Mouse (Mus musculus) liver, embryonic 11.5 days (tissue): Measurements from ENCODE around the gene Flt3. TPM values are rescaled to one million over a fixed set of nuclear protein-coding genes. Genes with fewer than 3 reads are reported as not detected.
A peak's percentile ranks its signal among the peaks of the same experiment; 100 is the strongest.

Experiments
- ATAC-seq: fragments of 200-750 bp; cut with Nextera tagmentation; replicated peaks from 2 replicates; pipeline ENCODE4 v1.8.0; 2017; ENCODE audit warnings: moderate number of reproducible peaks, mild to moderate bottlenecking, moderate TSS enrichment, moderate library complexity; ENCODE audit not compliant: low FRiP score
- DNase-seq: peaks from one replicate; pipeline ENCODE4 v3.0.0-alpha.2; 2017; ENCODE audit warnings: low spot score
- H3K27ac ChIP-seq: fragments of 300-500 bp; sonication (generic); 2 replicates; pipeline ENCODE4 v1.5.1; 2014; ENCODE audit warnings: mild to moderate bottlenecking, low read depth, low read length, control low read depth
- H3K27me3 ChIP-seq: fragments of 300-500 bp; sonication (generic); replicated peaks from 2 replicates; pipeline ENCODE4 v1.6.1; 2014; ENCODE audit warnings: low read length, mixed read lengths; ENCODE audit not compliant: control insufficient read depth, insufficient read depth
- H3K36me3 ChIP-seq: fragments of 300-500 bp; sonication (generic); 2 replicates; pipeline ENCODE4 v1.6.1; 2014; ENCODE audit warnings: mild to moderate bottlenecking, low read length, moderate library complexity, mixed read lengths; ENCODE audit not compliant: control insufficient read depth, insufficient read depth
- H3K4me1 ChIP-seq: fragments of 300-500 bp; sonication (generic); replicated peaks from 2 replicates; pipeline ENCODE4 v1.6.1; 2014; ENCODE audit warnings: low read length, mixed read lengths; ENCODE audit not compliant: control insufficient read depth, insufficient read depth
- H3K4me2 ChIP-seq: fragments of 300-500 bp; sonication (generic); 2 replicates; pipeline ENCODE4 v1.6.1; 2014; ENCODE audit warnings: mild to moderate bottlenecking, control low read depth, moderate library complexity
- H3K4me3 ChIP-seq: fragments of 300-500 bp; sonication (generic); 2 replicates; pipeline ENCODE4 v1.5.1; 2014; ENCODE audit warnings: low read depth, low read length, control low read depth
- H3K9ac ChIP-seq: fragments of 300-500 bp; sonication (generic); 2 replicates; pipeline ENCODE4 v1.6.1; 2014; ENCODE audit warnings: low read depth, low read length, control low read depth
- H3K9me3 ChIP-seq: fragments of 300-500 bp; sonication (generic); 2 replicates; pipeline ENCODE4 v1.6.1; 2016; ENCODE audit warnings: low read length, inconsistent platforms, mixed read lengths; ENCODE audit not compliant: control insufficient read depth
- WGBS: fragments of 180-500 bp; shearing (Covaris S2); extraction: QIAGEN DNeasy Blood & Tissue Kit; methylation state at CpG from one replicate; pipeline ENCODE4 v1.1.7; 2014; 5-methylcytosine and 5-hydroxymethylcytosine counted together
- polyA plus RNA-seq: library from polyadenylated mRNA; unstranded; fragments of >200 nt; fragmentation: Nextera tagmentation; extraction: Ambion mirVana; gene quantifications from 2 replicates; pipeline ENCODE4 v1.2.1, GENCODE M21; 2014

Flt3 gene
- polyA plus RNA-seq, 1 experiment from 2014 or later, result 1.8 TPM

GRCm38 (mm10) chr5:147305856-147306637 is 94.2 kb downstream of the Flt3 start:
- Histone ChIP-seq H3K4me2 (peak overlapping the region; percentile 11; the same call in 1 of the 2 replicates), H3K9me3 (no peaks in the 10 kb centered on the region), H3K4me3 (0 out of 2 replicates have a peak overlapping the region, but pooled peaks have one; percentile 11), H3K36me3 (no peaks in the 10 kb centered on the region), H3K27ac (no peak overlapping the region), H3K4me1 (no peaks in the 10 kb centered on the region; the same call in none of the 2 replicates), H3K9ac (no peak overlapping the region), H3K27me3 (peaks cover 100% of the 10 kb centered on the region)
- ATAC-seq (no peak), DNase-seq (peak; percentile 40)
- under 1% methylated on average over 58 of the region's 58 CpGs for WGBS

- H3K4me3 ChIP-seq, result no peak overlapping the region
- peaks cover 100% of the 10 kb centered on the region for H3K27me3 ChIP-seq
- 3% methylated on average over 16 of the region's 16 CpGs for WGBS
- H3K4me1 ChIP-seq, result no peaks in the 10 kb centered on the region; the same call in none of the 2 replicates
- no peaks in the 10 kb centered on the region for H3K9me3 ChIP-seq
- 0 out of 2 replicates have a peak overlapping the region, but pooled peaks have one; percentile 8 for H3K4me2 ChIP-seq
- DNase-seq (peak; percentile 40), ATAC-seq (no peak)
- H3K9ac ChIP-seq, result no peak overlapping the region
- H3K27ac ChIP-seq, result no peak overlapping the region
- no peaks in the 10 kb centered on the region for H3K36me3 ChIP-seq
Measured at GRCm38 (mm10) chr5:147305166-147305565, 95.1 kb downstream of the Flt3 start.

- no peak overlapping the region for H3K27ac ChIP-seq
- no peak overlapping the region for H3K9ac ChIP-seq
- WGBS, result under 1% methylated on average over 54 of the region's 54 CpGs
- no peaks in the 10 kb centered on the region for H3K9me3 ChIP-seq
- H3K4me1 ChIP-seq, result no peaks in the 10 kb centered on the region; the same call in none of the 2 replicates
- H3K36me3 ChIP-seq, result no peaks in the 10 kb centered on the region
- DNase-seq (peak; percentile 38), ATAC-seq (no peak)
- 0 out of 2 replicates have a peak overlapping the region, but pooled peaks have one; percentile 8 for H3K4me2 ChIP-seq
- H3K4me3 ChIP-seq, result no peak overlapping the region; the same call in 1 of the 2 replicates
- H3K27me3 ChIP-seq, result peaks cover 100% of the 10 kb centered on the region
Measured at GRCm38 (mm10) chr5:147304276-147305155, 95.8 kb downstream of the Flt3 start.

- Histone ChIP-seq H3K27me3 (peaks cover 100% of the 10 kb centered on the region), H3K4me3 (no peak overlapping the region), H3K27ac (no peak overlapping the region), H3K4me2 (no peak overlapping the region), H3K36me3 (no peaks in the 10 kb centered on the region), H3K9ac (no peak overlapping the region), H3K9me3 (no peaks in the 10 kb centered on the region), H3K4me1 (no peaks in the 10 kb centered on the region; the same call in none of the 2 replicates)
- ATAC-seq (no peak), DNase-seq (peak; percentile 31)
- 12% methylated on average over 13 of the region's 13 CpGs for WGBS
Measured at GRCm38 (mm10) chr5:147302746-147303400, 97.4 kb downstream of the Flt3 start.

- DNase-seq (peak; percentile 28), ATAC-seq (no peak)
- H3K4me1 ChIP-seq, result no peaks in the 10 kb centered on the region; the same call in none of the 2 replicates
- H3K4me3 ChIP-seq, result no peak overlapping the region
- WGBS, result 13% methylated on average over 8 of the region's 8 CpGs
- H3K27me3 ChIP-seq, result peaks cover 99% of the 10 kb centered on the region
- H3K36me3 ChIP-seq, result no peaks in the 10 kb centered on the region
- no peak overlapping the region for H3K27ac ChIP-seq
- no peak overlapping the region for H3K9ac ChIP-seq
- H3K9me3 ChIP-seq, result no peaks in the 10 kb centered on the region
- H3K4me2 ChIP-seq, result no peak overlapping the region
Measured at GRCm38 (mm10) chr5:147302141-147302540, 98.1 kb downstream of the Flt3 start.

GRCm38 (mm10) chr5:147301781-147302070 is 98.6 kb downstream of the Flt3 start:
- no peaks in the 10 kb centered on the region; the same call in none of the 2 replicates for H3K4me1 ChIP-seq
- no peak for ATAC-seq
- no peak overlapping the region for H3K27ac ChIP-seq
- H3K9ac ChIP-seq, result no peak overlapping the region
- H3K4me3 ChIP-seq, result no peak overlapping the region
- no peaks in the 10 kb centered on the region for H3K36me3 ChIP-seq
- WGBS, result 10% methylated on average over 10 of the region's 10 CpGs
- DNase-seq, result peak; percentile 38
- peak overlapping the region; percentile 24; the same call in 1 of the 2 replicates for H3K4me2 ChIP-seq
- H3K27me3 ChIP-seq, result peaks cover 99% of the 10 kb centered on the region
- no peaks in the 10 kb centered on the region for H3K9me3 ChIP-seq

- Histone ChIP-seq H3K36me3 (no peaks in the 10 kb centered on the region), H3K4me2 (peak overlapping the region; percentile 24), H3K9me3 (no peaks in the 10 kb centered on the region), H3K4me1 (no peaks in the 10 kb centered on the region; the same call in none of the 2 replicates), H3K4me3 (no peak overlapping the region), H3K27me3 (peaks cover 95% of the 10 kb centered on the region), H3K27ac (no peak overlapping the region), H3K9ac (no peak overlapping the region)
- 4% methylated on average over 21 of the region's 21 CpGs for WGBS
- peak; percentile 41 for DNase-seq
- ATAC-seq, result no peak
Measured at GRCm38 (mm10) chr5:147300917-147301780, 99.1 kb downstream of the Flt3 start.
